Mouse (Mus musculus) heart, embryonic 14.5 days (tissue): ENCODE results near the gene Chrnd. TPM values are rescaled to one million over a fixed set of nuclear protein-coding genes. Genes with fewer than 3 reads are reported as not detected.

ENCODE experiments used
- ATAC-seq: fragments of 200-750 bp; cut with Nextera tagmentation; 2 replicates; pipeline ENCODE4 v1.8.0; 2017; ENCODE audit warnings: low read depth, moderate TSS enrichment; ENCODE audit not compliant: insufficient number of reproducible peaks, insufficient read depth, low FRiP score
- H3K27ac ChIP-seq, 2 experiments: fragments of 200-500 bp in 1 of 2; fragments of 300-500 bp in 1 of 2; sonication (generic) in 1 of 2; replicated peaks in 1 of 2; 2 replicates each; pipeline ENCODE4 v1.5.1; 2012 to 2014; ENCODE audit warnings: low read depth in 2 of 2, low read length in 2 of 2, control low read depth in 1 of 2, mild to moderate bottlenecking in 1 of 2, mixed read lengths in 1 of 2; ENCODE audit not compliant: control insufficient read depth in 1 of 2, insufficient read depth in 1 of 2
- H3K27me3 ChIP-seq: fragments of 300-500 bp; sonication (generic); 2 replicates; pipeline ENCODE4 v1.6.1; 2014; ENCODE audit warnings: mild to moderate bottlenecking, low read length, control low read depth; ENCODE audit not compliant: control insufficient read depth, insufficient read depth
- H3K36me3 ChIP-seq: fragments of 300-500 bp; sonication (generic); 2 replicates; pipeline ENCODE4 v1.6.1; 2014; ENCODE audit warnings: mild to moderate bottlenecking, control low read depth, low read length, mixed read lengths; ENCODE audit not compliant: control insufficient read depth, insufficient read depth
- H3K4me1 ChIP-seq, 2 experiments: fragments of 200-500 bp in 1 of 2; fragments of 300-500 bp in 1 of 2; sonication (generic) in 1 of 2; 2 replicates each; pipeline ENCODE4 v1.6.1; 2012 to 2014; ENCODE audit warnings: low read length in 2 of 2, control low read depth in 1 of 2, mixed read lengths in 1 of 2; ENCODE audit not compliant: control insufficient read depth in 2 of 2, insufficient read depth in 2 of 2
- H3K4me2 ChIP-seq: fragments of 300-500 bp; sonication (generic); 2 replicates; pipeline ENCODE4 v1.6.1; 2014; ENCODE audit warnings: mild to moderate bottlenecking, low read length
- H3K4me3 ChIP-seq, 2 experiments: fragments of 200-500 bp in 1 of 2; fragments of 300-500 bp in 1 of 2; sonication (generic) in 1 of 2; 2 replicates each; pipeline ENCODE4 v1.5.1; 2012 to 2014; ENCODE audit warnings: low read length in 2 of 2, mild to moderate bottlenecking in 2 of 2, control low read depth in 1 of 2, low read depth in 1 of 2, moderate library complexity in 1 of 2; ENCODE audit not compliant: control insufficient read depth in 1 of 2, insufficient read depth in 1 of 2
- H3K9ac ChIP-seq: fragments of 300-500 bp; sonication (generic); 2 replicates; pipeline ENCODE4 v1.6.1; 2014; ENCODE audit warnings: mild to moderate bottlenecking, low read length
- H3K9me3 ChIP-seq: fragments of 300-500 bp; sonication (generic); 2 replicates; pipeline ENCODE4 v1.6.1; 2016; ENCODE audit warnings: low read length, control low read depth; ENCODE audit not compliant: control insufficient read depth
- WGBS: fragments of 180-500 bp; shearing (Covaris S2); extraction: QIAGEN DNeasy Blood & Tissue Kit; methylation state at CpG from one replicate; pipeline ENCODE4 v1.1.7; 2014; 5-methylcytosine and 5-hydroxymethylcytosine counted together
- polyA plus RNA-seq: library from polyadenylated mRNA; unstranded; fragments of >200 nt; fragmentation: Nextera tagmentation; extraction: Ambion mirVana; gene quantifications from 2 replicates; pipeline ENCODE4 v1.2.1, GENCODE M21; 2014

The Chrnd gene
- polyA plus RNA-seq, 1 experiment from 2014 or later = not detected

GRCm38 (mm10) chr1:87184751-87185139 is 5.7 kb upstream of the Chrnd start:
- H3K27me3 ChIP-seq = peaks cover 94% of the 10 kb centered on the region

GRCm38 (mm10) chr1:87185526-87185925 is 4.9 kb upstream of the Chrnd start:
- Histone ChIP-seq H3K9ac (no peak overlapping the region), H3K4me3 (no peak overlapping the region), H3K9me3 (no peaks in the 10 kb centered on the region), H3K4me1 (peaks cover 3 to 7% of the 10 kb centered on the region in 2 experiments; a peak in 2 of 4 replicates), H3K36me3 (no peaks in the 10 kb centered on the region), H3K4me2 (no peak overlapping the region), H3K27ac (no peak overlapping the region), H3K27me3 (peaks cover 90% of the 10 kb centered on the region)
- ATAC-seq = no peak
- WGBS = 20% methylated on average over 13 of the region's 13 CpGs

More at GRCm38 (mm10) chr1:87184751-87185139, 5.7 kb upstream of the Chrnd start:
- H3K27ac ChIP-seq = no peak overlapping the region
- 10% methylated on average over 20 of the region's 20 CpGs for WGBS
- no peaks in the 10 kb centered on the region for H3K36me3 ChIP-seq
- no peaks in the 10 kb centered on the region for H3K9me3 ChIP-seq
- no peak for ATAC-seq
- H3K4me1 ChIP-seq = peaks cover 3 to 7% of the 10 kb centered on the region in 2 experiments; a peak in 2 of 4 replicates
- no peak overlapping the region for H3K9ac ChIP-seq
- H3K4me3 ChIP-seq = no peak overlapping the region
- peak overlapping the region; percentile 8 for H3K4me2 ChIP-seq

- 3% methylated on average over 50 of the region's 54 CpGs for WGBS
- peaks cover 3 to 7% of the 10 kb centered on the region in 2 experiments; a peak in 2 of 4 replicates for H3K4me1 ChIP-seq
- H3K36me3 ChIP-seq = no peaks in the 10 kb centered on the region
Observed at GRCm38 (mm10) chr1:87186261-87187036, 4.0 kb upstream of the Chrnd start.

GRCm38 (mm10) chr1:87187037-87187355 is 3.4 kb upstream of the Chrnd start:
- H3K9me3 ChIP-seq = no peaks in the 10 kb centered on the region
- H3K4me1 ChIP-seq = peaks cover 3 to 7% of the 10 kb centered on the region in 2 experiments; a peak in 2 of 4 replicates
- H3K27me3 ChIP-seq = peaks cover 76% of the 10 kb centered on the region
- H3K4me3 ChIP-seq = peak overlapping the region; percentile 56 to 59
- ATAC-seq = no peak
- H3K27ac ChIP-seq = no peak overlapping the region
- H3K36me3 ChIP-seq = no peaks in the 10 kb centered on the region
- H3K9ac ChIP-seq = peak overlapping the region; percentile 70
- WGBS = 0% methylated on average over 15 of the region's 15 CpGs
- H3K4me2 ChIP-seq = peak overlapping the region; percentile 98

More at GRCm38 (mm10) chr1:87186261-87187036, 4.0 kb upstream of the Chrnd start:
- ATAC-seq = no peak
- H3K9me3 ChIP-seq = no peaks in the 10 kb centered on the region
- H3K4me2 ChIP-seq = peak overlapping the region; percentile 98
- H3K9ac ChIP-seq = peak overlapping the region; percentile 70
- peaks cover 82% of the 10 kb centered on the region for H3K27me3 ChIP-seq
- H3K27ac ChIP-seq = no peak overlapping the region
- peak overlapping the region; percentile 56 to 59 for H3K4me3 ChIP-seq

DNA sequence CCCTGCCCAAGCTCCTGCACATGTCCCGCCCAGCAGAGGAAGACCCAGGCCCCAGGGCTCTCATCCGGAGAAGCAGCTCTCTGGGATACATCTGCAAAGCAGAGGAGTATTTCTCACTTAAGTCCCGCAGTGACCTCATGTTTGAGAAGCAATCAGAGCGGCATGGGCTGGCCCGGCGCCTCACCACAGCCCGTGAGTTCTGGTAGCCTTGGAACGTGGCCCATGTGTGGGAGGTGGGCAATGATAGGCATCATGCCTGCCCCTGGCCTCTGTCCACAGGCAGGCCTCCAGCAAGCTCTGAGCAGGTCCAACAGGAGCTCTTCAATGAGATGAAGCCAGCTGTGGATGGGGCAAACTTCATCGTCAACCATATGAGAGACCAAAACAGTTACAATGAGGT is 6.9 kb downstream of the Chrnd start:
- Histone ChIP-seq H3K4me3 (no peak overlapping the region), H3K9ac (no peak overlapping the region), H3K27me3 (no peaks in the 10 kb centered on the region), H3K4me2 (no peak overlapping the region), H3K27ac (no peak overlapping the region), H3K4me1 (peaks cover 8 to 12% of the 10 kb centered on the region in 2 experiments; a peak in 3 of 4 replicates), H3K9me3 (no peaks in the 10 kb centered on the region), H3K36me3 (no peaks in the 10 kb centered on the region)
- 72% methylated on average over 9 of the region's 9 CpGs for WGBS
- no peak for ATAC-seq

- Histone ChIP-seq H3K9ac (no peak overlapping the region), H3K4me2 (no peak overlapping the region), H3K36me3 (no peaks in the 10 kb centered on the region), H3K4me1 (peaks cover 8 to 12% of the 10 kb centered on the region in 2 experiments; a peak in 3 of 4 replicates), H3K4me3 (no peak overlapping the region), H3K27me3 (no peaks in the 10 kb centered on the region), H3K9me3 (no peaks in the 10 kb centered on the region), H3K27ac (peak overlapping the region; percentile 21 to 41; a peak in 2 of 4 replicates)
- WGBS = 56% methylated on average over 12 of the region's 12 CpGs
- ATAC-seq = peak; percentile 27; the same call in 1 of the 2 replicates
Observed at GRCm38 (mm10) chr1:87198119-87199065, 8.0 kb downstream of the Chrnd start.

DNA sequence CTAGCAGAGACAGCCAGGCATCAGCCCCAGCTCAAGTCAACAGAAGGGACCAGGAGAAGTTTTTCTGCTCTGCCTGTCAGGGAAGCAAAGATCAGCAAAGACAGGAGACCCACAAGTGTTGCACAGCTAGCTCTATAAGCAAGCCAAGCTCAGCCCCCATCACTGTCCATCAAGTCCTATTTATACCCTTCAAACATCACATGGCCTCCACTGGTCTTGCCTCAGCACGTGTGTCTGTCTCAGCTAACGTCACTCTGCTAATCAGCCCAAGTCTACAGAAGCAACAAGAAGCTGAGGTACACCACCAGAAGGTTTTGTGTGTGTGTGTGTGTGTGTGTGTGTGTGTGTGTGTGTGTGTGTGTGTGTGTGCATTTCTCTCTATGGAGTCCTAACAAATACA is 10.4 kb downstream of the Chrnd start:
- ATAC-seq = no peak

More for the DNA sequence above, 10.4 kb downstream of the Chrnd start:
- H3K36me3 ChIP-seq = no peaks in the 10 kb centered on the region
- H3K27me3 ChIP-seq = 0 out of 2 replicates have a peak, but pooled peaks cover under 1% of the 10 kb centered on the region
- no peak overlapping the region for H3K4me2 ChIP-seq
- H3K27ac ChIP-seq = no peak overlapping the region
- WGBS = 23% methylated on average over 2 of the region's 2 CpGs
- H3K9me3 ChIP-seq = no peaks in the 10 kb centered on the region
- H3K4me1 ChIP-seq = peaks cover 8 to 12% of the 10 kb centered on the region in 2 experiments; a peak in 3 of 4 replicates
- H3K4me3 ChIP-seq = no peak overlapping the region
- no peak overlapping the region for H3K9ac ChIP-seq
